Mouse (Mus musculus): ENCODE results near the gene Grm1. TPM values are rescaled to one million over a fixed set of nuclear protein-coding genes. Genes with fewer than 3 reads are reported as not detected.

Grm1 gene
- not detected in 2 replicates for polyA plus RNA-seq (2012; rRNA removed)

DNA sequence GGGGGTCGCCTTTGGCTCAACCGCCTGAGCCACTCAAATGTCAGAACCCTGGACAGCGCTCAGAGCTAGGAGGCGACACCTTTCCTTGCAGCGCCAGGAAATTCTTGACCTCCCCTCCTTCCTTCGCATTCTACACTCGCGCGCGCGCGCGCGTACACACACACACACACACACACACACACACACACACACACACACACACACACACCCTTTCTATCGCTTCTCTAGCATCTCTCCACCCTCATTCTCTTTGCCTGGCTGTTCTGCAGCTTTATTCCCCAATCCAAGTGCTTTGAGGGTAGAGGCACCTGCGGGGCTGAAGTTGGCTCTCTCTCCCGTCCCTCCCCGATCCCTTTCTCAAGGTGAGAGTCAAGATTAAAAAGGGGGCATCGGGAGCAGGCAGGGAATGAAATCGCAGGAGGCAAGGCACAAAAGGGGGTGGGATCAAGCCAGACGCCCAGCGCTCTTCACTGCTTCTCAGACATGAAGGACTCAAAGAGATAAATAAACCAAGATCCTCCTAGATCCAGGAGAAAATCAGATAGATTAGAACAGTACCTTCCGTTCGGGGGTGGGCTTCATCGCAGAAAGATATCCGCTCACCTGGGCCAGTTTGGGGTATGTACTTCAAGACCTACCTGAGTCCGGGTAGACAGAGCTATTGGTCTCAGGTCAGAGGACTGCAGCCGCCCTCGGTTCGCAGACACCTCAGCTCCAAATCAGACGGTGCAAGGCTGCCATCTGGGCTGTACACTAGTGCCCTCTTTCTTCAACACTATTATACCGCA, at the start of gene Grm1:
Gene Grm1 (minus strand): TSS at position 746 of the 788 bp plus-strand sequence.
- WGBS = 8% methylated on average over 32 of the region's 32 CpGs
- Histone ChIP-seq H3K4me3 (ENCODE audit: low read depth, low read length) (no peak within 1 kb of the TSS), H3K36me3 (ENCODE audit: control insufficient read depth, insufficient read depth, low read length) (no peaks in the 10 kb centered on the region), H3K27ac (ENCODE audit: insufficient read depth, low read depth, low read length) (no peak within 1 kb of the TSS), H3K4me1 (ENCODE audit: control insufficient read depth, insufficient read depth, insufficient read length, low read length) (no peaks in the 10 kb centered on the region; the same call in 1 of the 2 replicates), H3K27me3 (ENCODE audit: control insufficient read depth, insufficient read depth, low read length) (peaks cover 6% of the 10 kb centered on the region)
- TF ChIP-seq CTCF (IDR thresholded peaks at IDR 0.05; ENCODE audit: extremely low read depth, insufficient read length, insufficient replicate concordance, low read depth, low read length) (no peak), POLR2A (IDR thresholded peaks at IDR 0.05; ENCODE audit: low read depth, low read length) (no peak)

DNA sequence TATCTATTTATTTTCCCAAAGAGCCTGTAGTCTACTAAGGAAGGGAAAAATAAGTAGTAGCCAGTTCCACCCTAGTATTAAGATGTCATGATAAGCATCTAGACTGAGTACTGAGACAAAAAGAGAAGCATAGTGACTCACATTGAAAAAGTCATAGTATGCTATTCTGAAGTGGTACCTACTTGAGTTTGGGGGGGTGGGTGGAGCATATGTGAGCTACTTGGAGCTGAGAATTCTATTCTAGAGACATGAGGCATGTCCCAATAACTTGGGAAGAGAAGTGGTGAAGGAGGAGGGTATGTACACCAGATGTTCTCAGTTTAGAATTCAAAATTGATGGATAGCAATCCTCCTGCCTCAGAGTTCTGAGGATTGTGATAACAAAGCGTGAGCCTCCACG, 39.6 kb upstream of the Grm1 start:
- Histone ChIP-seq H3K4me1 (ENCODE audit: control insufficient read depth, insufficient read depth, insufficient read length, low read length) (no peaks in the 10 kb centered on the region), H3K27ac (ENCODE audit: insufficient read depth, low read depth, low read length) (no peak overlapping the region), H3K36me3 (ENCODE audit: control insufficient read depth, insufficient read depth, low read length) (no peaks in the 10 kb centered on the region), H3K4me3 (ENCODE audit: low read depth, low read length) (no peak overlapping the region), H3K27me3 (ENCODE audit: control insufficient read depth, insufficient read depth, low read length) (no peaks in the 10 kb centered on the region)
- TF ChIP-seq CTCF (IDR thresholded peaks at IDR 0.05; ENCODE audit: extremely low read depth, insufficient read length, insufficient replicate concordance, low read depth, low read length) (no peak), POLR2A (IDR thresholded peaks at IDR 0.05; ENCODE audit: low read depth, low read length) (no peak)
- WGBS = 85% methylated on average over 2 of the region's 2 CpGs

DNA sequence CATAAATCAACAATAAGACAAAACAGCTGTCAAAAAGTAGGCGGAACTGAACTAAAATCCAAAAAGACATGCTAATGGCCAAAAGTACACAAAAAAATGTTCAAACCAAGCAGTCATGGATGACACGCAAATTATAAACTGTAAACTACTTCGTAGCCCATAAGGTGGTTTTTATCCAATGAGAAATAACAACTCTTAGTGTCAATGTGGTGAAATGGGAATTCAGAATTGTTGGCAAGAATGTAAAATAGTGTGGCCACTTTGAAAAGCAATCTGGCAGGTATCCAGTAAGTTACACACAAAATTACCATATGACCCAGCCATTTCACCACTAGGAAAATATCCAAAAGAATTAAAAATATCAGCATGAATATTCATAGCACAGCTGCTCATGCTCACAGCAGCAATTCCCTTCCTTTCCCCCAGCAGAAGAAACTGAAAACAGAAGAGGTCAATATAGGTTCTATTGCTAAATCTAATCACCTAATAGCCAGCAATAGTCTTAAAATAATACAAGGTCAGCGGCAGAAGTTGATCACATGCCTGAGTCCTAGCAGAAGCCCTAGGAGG, 16.4 kb upstream of the Grm1 start:
- WGBS = 83% methylated on average over 4 of the region's 4 CpGs
- H3K36me3 ChIP-seq (ENCODE audit: control insufficient read depth, insufficient read depth, low read length) = no peaks in the 10 kb centered on the region
- no peak overlapping the region for H3K27ac ChIP-seq (ENCODE audit: insufficient read depth, low read depth, low read length)
- TF ChIP-seq POLR2A (IDR thresholded peaks at IDR 0.05; ENCODE audit: low read depth, low read length) = no peak
- TF ChIP-seq CTCF (IDR thresholded peaks at IDR 0.05; ENCODE audit: extremely low read depth, insufficient read length, insufficient replicate concordance, low read depth, low read length) = no peak
- no peak overlapping the region for H3K4me3 ChIP-seq (ENCODE audit: low read depth, low read length)
- H3K27me3 ChIP-seq (ENCODE audit: control insufficient read depth, insufficient read depth, low read length) = no peaks in the 10 kb centered on the region
- no peaks in the 10 kb centered on the region for H3K4me1 ChIP-seq (ENCODE audit: control insufficient read depth, insufficient read depth, insufficient read length, low read length)

DNA sequence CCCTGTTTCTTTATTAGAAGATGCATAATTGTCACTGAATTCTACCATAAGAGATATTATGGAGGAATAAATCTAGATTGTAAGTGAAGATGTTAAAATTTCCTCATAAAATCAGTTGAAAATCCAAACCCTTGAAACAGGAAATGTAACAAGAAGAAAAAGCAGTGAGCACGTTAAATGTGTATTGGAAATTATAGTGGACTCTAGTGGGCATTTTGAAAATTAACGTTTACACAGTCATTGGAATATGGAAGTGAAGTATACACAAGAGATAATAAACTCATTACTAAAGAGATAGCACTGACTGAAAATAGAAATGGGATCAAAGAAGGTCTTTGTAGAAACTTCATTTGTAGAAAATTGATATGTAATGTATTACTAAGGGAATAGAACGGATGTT, 4.2 kb upstream of the Grm1 start:
- H3K36me3 ChIP-seq (ENCODE audit: control insufficient read depth, insufficient read depth, low read length) = no peaks in the 10 kb centered on the region
- no peaks in the 10 kb centered on the region for H3K4me1 ChIP-seq (ENCODE audit: control insufficient read depth, insufficient read depth, insufficient read length, low read length)
- no peak for TF ChIP-seq CTCF (IDR thresholded peaks at IDR 0.05; ENCODE audit: extremely low read depth, insufficient read length, insufficient replicate concordance, low read depth, low read length)
- no peak for TF ChIP-seq POLR2A (IDR thresholded peaks at IDR 0.05; ENCODE audit: low read depth, low read length)
- WGBS = 38% methylated on average over 3 of the region's 3 CpGs
- H3K4me3 ChIP-seq (ENCODE audit: low read depth, low read length) = no peak overlapping the region
- H3K27me3 ChIP-seq (ENCODE audit: control insufficient read depth, insufficient read depth, low read length) = no peaks in the 10 kb centered on the region; the same call in 1 of the 2 replicates
- no peak overlapping the region for H3K27ac ChIP-seq (ENCODE audit: insufficient read depth, low read depth, low read length)

GRCm38 (mm10) chr10:11080725-11081610, 1.2 kb downstream of the Grm1 start:
- no peak overlapping the region for H3K27ac ChIP-seq (ENCODE audit: insufficient read depth, low read depth, low read length)
- no peak for TF ChIP-seq POLR2A (IDR thresholded peaks at IDR 0.05; ENCODE audit: low read depth, low read length)
- TF ChIP-seq CTCF (IDR thresholded peaks at IDR 0.05; ENCODE audit: extremely low read depth, insufficient read length, insufficient replicate concordance, low read depth, low read length) = no peak
- H3K4me1 ChIP-seq (ENCODE audit: control insufficient read depth, insufficient read depth, insufficient read length, low read length) = no peaks in the 10 kb centered on the region; the same call in 1 of the 2 replicates
- H3K27me3 ChIP-seq (ENCODE audit: control insufficient read depth, insufficient read depth, low read length) = peaks cover 6% of the 10 kb centered on the region
- WGBS = 15% methylated on average over 25 of the region's 25 CpGs
- H3K36me3 ChIP-seq (ENCODE audit: control insufficient read depth, insufficient read depth, low read length) = no peaks in the 10 kb centered on the region
- no peak overlapping the region for H3K4me3 ChIP-seq (ENCODE audit: low read depth, low read length)

GRCm38 (mm10) chr10:11080013-11080724, 2.0 kb downstream of the Grm1 start:
- Histone ChIP-seq H3K27ac (ENCODE audit: insufficient read depth, low read depth, low read length) (no peak overlapping the region), H3K4me1 (ENCODE audit: control insufficient read depth, insufficient read depth, insufficient read length, low read length) (no peaks in the 10 kb centered on the region; the same call in 1 of the 2 replicates), H3K4me3 (ENCODE audit: low read depth, low read length) (no peak overlapping the region), H3K27me3 (ENCODE audit: control insufficient read depth, insufficient read depth, low read length) (peaks cover 6% of the 10 kb centered on the region), H3K36me3 (ENCODE audit: control insufficient read depth, insufficient read depth, low read length) (no peaks in the 10 kb centered on the region)
- WGBS = 22% methylated on average over 33 of the region's 33 CpGs
- TF ChIP-seq CTCF (IDR thresholded peaks at IDR 0.05; ENCODE audit: extremely low read depth, insufficient read length, insufficient replicate concordance, low read depth, low read length) = no peak
- TF ChIP-seq POLR2A (IDR thresholded peaks at IDR 0.05; ENCODE audit: low read depth, low read length) = no peak
